Mouse (Mus musculus) layer of hippocampus, adult 2 months (tissue): ENCODE measurements at regions not wholly inside any gene's neighbourhood (a gene's known extent, or its start where the extent isn't known, plus 50 kb on each side); places are given as distances from the start of the nearest gene placed in this dataset.
A peak's percentile ranks its signal among the peaks of the same experiment; 100 is the strongest.

Source experiments
- DNase-seq, 2 experiments: peaks; one replicate each; pipeline ENCODE4 v3.0.0; 2022; ENCODE audit warnings: low spot score in 2 of 2
- H3K27ac ChIP-seq: fragments of 200-600 bp; 2 replicates; pipeline ENCODE4 v1.8.1; 2022
- H3K4me3 ChIP-seq: fragments of 200-600 bp; 2 replicates; pipeline ENCODE4 v1.8.1; 2022; ENCODE audit warnings: mild to moderate bottlenecking
- CTCF ChIP-seq: fragments of 200-600 bp; conservative IDR thresholded peaks from 2 replicates; pipeline ENCODE4 v1.8.1; 2022; ENCODE audit warnings: antibody characterized with exemption, mild to moderate bottlenecking, moderate library complexity

DNA sequence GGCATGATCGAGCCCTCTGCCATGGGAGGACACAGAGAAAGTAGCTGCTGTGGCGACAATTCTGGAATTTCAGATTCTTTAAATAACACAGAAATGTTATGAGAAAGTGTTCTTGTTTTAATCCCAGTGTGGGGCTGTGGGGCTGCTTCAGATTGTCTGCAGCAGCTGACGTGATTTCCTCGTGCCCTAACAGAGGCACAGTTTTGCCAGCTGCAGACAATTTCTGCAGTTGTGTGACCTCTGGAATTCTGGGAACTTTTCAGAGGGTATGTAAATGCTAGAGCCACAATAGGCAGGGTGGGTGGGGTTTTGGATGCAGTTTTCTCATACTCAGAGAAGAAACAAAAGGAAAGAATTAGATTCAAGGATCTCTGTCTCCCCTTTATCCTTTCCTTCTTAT is 57.4 kb upstream of the Hes1 start:
- no peak overlapping the region for H3K4me3 ChIP-seq
- no peak overlapping the region for H3K27ac ChIP-seq
- TF ChIP-seq CTCF = no peak
- no peak for DNase-seq

DNA sequence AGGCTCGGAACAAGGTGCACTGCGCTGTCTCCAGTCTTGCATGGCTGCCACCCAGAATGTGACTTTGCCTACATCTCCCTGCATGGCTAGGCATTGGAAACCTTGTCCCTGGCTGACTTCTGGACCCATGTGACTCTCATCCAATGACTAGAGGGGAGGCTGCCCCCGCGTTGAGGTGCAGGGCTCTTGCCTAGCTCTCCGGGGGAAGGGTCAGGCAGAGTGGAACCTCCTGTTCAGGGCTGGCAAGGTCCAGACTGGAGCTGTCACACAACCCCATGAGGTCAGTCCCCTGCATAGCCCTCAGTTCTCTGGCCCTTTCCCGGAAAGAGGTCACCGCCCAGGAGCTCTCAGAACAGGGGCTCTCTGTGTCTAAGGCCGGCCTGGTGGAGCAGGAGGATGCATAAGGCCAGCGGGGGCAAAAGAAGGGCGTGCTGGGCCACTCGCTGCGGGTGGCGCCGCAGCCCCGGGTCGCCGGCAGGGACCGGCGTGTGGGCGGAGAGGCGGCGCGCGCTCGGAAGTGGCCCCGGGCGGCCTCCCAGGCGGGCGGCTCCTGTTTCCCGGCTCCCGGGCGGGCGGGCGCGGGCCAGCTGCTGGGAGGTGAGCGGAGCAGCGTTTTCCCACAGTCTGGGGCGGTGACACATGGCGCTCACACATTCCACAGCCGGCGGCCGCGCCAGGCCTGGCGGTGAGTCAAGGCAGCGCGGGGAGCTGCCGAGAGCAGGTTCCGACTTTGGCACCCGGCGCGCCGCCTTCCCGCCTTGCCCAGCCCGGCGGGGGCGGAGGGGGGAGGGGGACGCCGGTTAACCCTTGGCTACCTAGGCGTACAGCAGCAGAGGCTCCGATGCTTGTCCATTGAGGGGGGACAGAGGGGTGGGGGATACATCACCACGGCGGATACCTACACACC is 55.5 kb upstream of the Hes1 start:
- H3K27ac ChIP-seq = peak overlapping the region; percentile 91

DNA sequence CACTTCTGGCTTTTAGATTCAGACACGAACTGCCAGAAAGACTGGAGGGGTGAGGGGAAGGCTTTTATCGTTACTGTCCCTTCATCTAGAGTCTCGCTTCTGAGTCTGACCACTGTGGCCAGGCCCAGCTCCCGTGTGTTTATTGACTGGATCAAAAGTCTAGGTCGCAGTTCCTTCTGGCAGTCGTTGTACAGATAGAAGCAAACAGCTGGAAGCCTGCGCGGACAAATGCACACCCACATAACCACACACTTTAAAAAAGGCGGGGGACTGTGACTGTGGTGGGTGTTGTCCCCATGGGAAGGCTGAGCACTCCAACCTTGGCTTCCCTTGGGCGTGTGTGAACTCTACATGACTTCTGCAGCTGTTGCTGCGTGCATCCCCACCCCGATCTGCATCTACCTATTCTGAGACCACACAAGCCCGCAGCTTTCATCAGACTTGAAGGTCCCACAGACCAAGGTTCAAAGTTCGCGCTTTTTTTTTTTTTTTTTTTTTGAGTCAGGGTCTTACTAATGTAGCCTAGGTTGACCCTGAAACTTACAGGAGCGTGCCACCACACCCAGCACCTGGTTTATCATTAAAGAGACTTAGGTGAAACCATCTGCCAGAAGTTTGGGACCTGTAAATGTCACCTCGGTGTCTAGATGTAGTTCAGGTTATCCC is 54.5 kb upstream of the Hes1 start:
- Histone ChIP-seq H3K4me3 (no peak overlapping the region; the same call in 1 of the 2 replicates), H3K27ac (peak overlapping the region; percentile 53; the same call in 1 of the 2 replicates)
- no peak for DNase-seq
- no peak for TF ChIP-seq CTCF

More for the DNA sequence above, 55.5 kb upstream of the Hes1 start:
- peak; percentile 67 to 76 for DNase-seq
- peak overlapping the region; percentile 60 for H3K4me3 ChIP-seq
- peak; percentile 74 for TF ChIP-seq CTCF

DNA sequence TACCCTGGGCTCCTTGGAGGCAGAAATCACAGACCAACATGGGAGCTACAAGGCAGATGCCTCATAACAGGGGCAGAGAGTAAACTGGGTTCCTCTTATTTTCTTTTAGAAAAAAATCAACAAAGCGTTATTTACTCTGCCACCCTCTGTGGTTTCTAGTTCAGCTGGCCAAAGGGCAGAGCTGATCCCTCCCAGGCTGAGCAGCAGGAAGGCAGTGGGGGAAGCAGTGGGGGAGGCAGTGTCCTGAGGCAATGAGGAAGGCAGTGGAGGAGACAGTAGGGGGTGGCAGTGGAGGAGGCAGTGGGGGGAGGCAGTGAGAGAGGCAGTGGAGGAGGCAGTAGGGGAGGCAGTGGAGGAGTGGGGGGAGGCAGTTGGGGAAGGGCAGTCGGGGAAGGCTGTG is 51.1 kb upstream of the Hes1 start:
- no peak overlapping the region for H3K4me3 ChIP-seq
- TF ChIP-seq CTCF = no peak
- no peak for DNase-seq

DNA sequence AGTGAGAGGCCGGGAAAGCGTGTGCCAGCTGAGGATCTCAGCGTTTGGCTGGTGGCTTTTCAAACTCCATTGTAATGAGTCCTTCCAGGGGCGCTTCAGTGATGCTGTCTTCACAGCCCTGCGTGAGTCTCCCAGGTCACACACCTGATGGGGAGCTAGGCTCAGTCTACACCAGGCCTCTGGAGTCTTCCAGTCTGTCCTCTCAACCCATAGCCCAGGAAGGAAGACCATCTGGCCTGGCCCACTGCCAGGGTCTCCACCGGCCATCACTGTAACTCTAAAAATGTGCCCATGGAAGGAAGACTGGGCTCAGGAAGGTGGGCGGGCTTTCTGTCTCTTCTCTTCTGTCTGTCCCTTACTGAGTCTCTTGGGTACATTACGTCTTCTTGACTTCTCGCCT is 50.2 kb upstream of the Hes1 start:
- DNase-seq = no peak
- TF ChIP-seq CTCF = no peak
- Histone ChIP-seq H3K4me3 (no peak overlapping the region), H3K27ac (no peak overlapping the region)

More for the DNA sequence above, 51.1 kb upstream of the Hes1 start:
- H3K27ac ChIP-seq = no peak overlapping the region
